14 mouse cellular contexts compared by ENCODE assay signal in genomic region chr9:76989946-76990345, GRCm38 (mm10). TPM values are rescaled to one million over a fixed set of nuclear protein-coding genes. Genes with fewer than 3 reads are reported as not detected.
DNase-seq lines count a peak whose midpoint lies in the region; ATAC-seq and TF ChIP-seq lines count a peak whose summit lies in the region.
"Had no signal": no experiment of that assay in that cellular context is flagged by ENCODE, and none has a peak within 500 bp of the region (broad histone marks: within the 10 kb centered on the region; RNA-seq: fewer than 3 reads in every experiment).

No protein-coding gene starts in this region.

- no peak for ATAC-seq in midbrain, embryonic 11.5 days (ENCODE audit: low FRiP score)

- H3K4me3 ChIP-seq in gastrocnemius, adult 2 months: no peak overlapping the region
- no peak overlapping the region for H3K4me3 ChIP-seq in midbrain, embryonic 11.5 days (ENCODE audit: low read depth, low read length)
- H3K4me3 ChIP-seq: hindbrain, embryonic 15.5 days; limb, embryonic 13.5 days had no signal

- no peaks in the 10 kb centered on the region for H3K27me3 ChIP-seq in midbrain, embryonic 11.5 days (ENCODE audit: control insufficient read depth, insufficient read depth, low read length)
- H3K27me3 ChIP-seq: hindbrain, embryonic 15.5 days; limb, embryonic 13.5 days had no signal

- H3K36me3 ChIP-seq in midbrain, embryonic 11.5 days (ENCODE audit: control insufficient read depth, insufficient read depth, low read length): no peaks in the 10 kb centered on the region
- H3K36me3 ChIP-seq: hindbrain, embryonic 15.5 days; limb, embryonic 13.5 days had no signal

- no peak overlapping the region for H3K27ac ChIP-seq in gastrocnemius, adult 2 months
- no peak overlapping the region for H3K27ac ChIP-seq in midbrain, embryonic 11.5 days (ENCODE audit: low read depth, low read length)
- H3K27ac ChIP-seq: hindbrain, embryonic 15.5 days; limb, embryonic 13.5 days had no signal

- no peaks in the 10 kb centered on the region for H3K4me1 ChIP-seq in midbrain, embryonic 11.5 days (ENCODE audit: control insufficient read depth, insufficient read depth, low read length)
- H3K4me1 ChIP-seq: hindbrain, embryonic 15.5 days; limb, embryonic 13.5 days had no signal

- no peaks in the 10 kb centered on the region for H3K9me3 ChIP-seq in midbrain, embryonic 11.5 days (ENCODE audit: control insufficient read depth, low read length)
- H3K9me3 ChIP-seq: hindbrain, embryonic 15.5 days; limb, embryonic 13.5 days had no signal

- TF ChIP-seq CTCF in gastrocnemius, adult 2 months (IDR thresholded peaks at IDR 0.05): peak; percentile 75

- no peak overlapping the region for H3K4me2 ChIP-seq in midbrain, embryonic 11.5 days
- H3K4me2 ChIP-seq: hindbrain, embryonic 15.5 days; limb, embryonic 13.5 days had no signal

- peak; percentile 13 for DNase-seq in gastrocnemius, adult 2 months
- DNase-seq in gastrocnemius, postnatal 4 days (ENCODE audit: low spot score in 2 of 2): no peak
- DNase-seq in left cerebral cortex, adult 18-20 months (ENCODE audit: low spot score in 2 of 2): peak; percentile 17 to 23
- DNase-seq in left cerebral cortex, postnatal 10 days (ENCODE audit: extremely low spot score in 1 of 2, low spot score in 2 of 2): no peak
- peak; percentile 2 for DNase-seq in 416B (ENCODE audit: low read depth)
- peak; percentile 7 for DNase-seq in brain, adult 2 months (ENCODE audit: low read depth, low spot score)
- DNase-seq in embryo, embryonic 10.5 days (ENCODE audit: low spot score): no peak
- no peak for DNase-seq in midbrain, embryonic 11.5 days (ENCODE audit: low spot score, missing footprints)
- DNase-seq: midbrain, embryonic 14.5 days; retina, postnatal 1 day had no signal

- H3K9ac ChIP-seq in midbrain, embryonic 11.5 days (ENCODE audit: low read length): no peak overlapping the region
- H3K9ac ChIP-seq: hindbrain, embryonic 15.5 days; limb, embryonic 13.5 days had no signal

- intact Hi-C loops in gastrocnemius, adult 2 months (cut with DNase I): loop anchor here (2.0 kb wide), 1 partner anchor 391 kb away; no protein-coding TSS in a partner anchor
- intact Hi-C loops in left cerebral cortex, postnatal 10 days (cut with DNase I): no loop called here

RNA-seq across cellular contexts. Expression of gene Tinag, which starts 55.6 kb away (rescaled TPM):
- not detected for total RNA-seq in gastrocnemius, adult 2 months (2021)
- total RNA-seq in gastrocnemius, postnatal 4 days (2021): not detected
- total RNA-seq in left cerebral cortex, adult 18-20 months (2021): under 1 TPM in 1 of 2 experiments, not detected in 1; 0.40 TPM
- total RNA-seq in left cerebral cortex, postnatal 10 days (2021): not detected
- polyA plus RNA-seq in midbrain, embryonic 11.5 days (2014; fragmentation: Nextera tagmentation; extraction: Ambion mirVana): 0.30 and 0.36 TPM in 2 replicates
- polyA plus RNA-seq: frontal cortex, adult 2 months; hindbrain, embryonic 15.5 days; midbrain, embryonic 14.5 days; testis, adult 2 months had no signal

Comparison
In these comparisons a context has a peak if more than half of its experiments do, and no peak if none do; other contexts are left out.
1. DNase-seq: peak in gastrocnemius, adult 2 months (single experiment), left cerebral cortex, adult 18-20 months (2 of 2), 416B (single experiment) and brain, adult 2 months (single experiment); none in gastrocnemius, postnatal 4 days (0 of 2), left cerebral cortex, postnatal 10 days (0 of 2), embryo, embryonic 10.5 days (single experiment) and midbrain, embryonic 11.5 days (single experiment).